Comparison of ENCODE assay signal across 8 mouse cellular contexts in genomic region chr14:73237848-73238321, GRCm38 (mm10). TPM values are rescaled to one million over a fixed set of nuclear protein-coding genes. Genes with fewer than 3 reads are reported as not detected.
DNase-seq lines count a peak whose midpoint lies in the region; ATAC-seq and TF ChIP-seq lines count a peak whose summit lies in the region.

TSS of gene Lpar6 (plus strand) at chr14:73237895.

- no peaks in the 10 kb centered on the region for H3K27me3 ChIP-seq in heart, adult 2 months (ENCODE audit: control insufficient read depth, insufficient read depth, low read length)
- H3K27me3 ChIP-seq in neural tube, embryonic 12.5 days (replicated peaks) = no peaks in the 10 kb centered on the region

- peak; percentile 84 for ATAC-seq in neural tube, embryonic 12.5 days (ENCODE audit: low FRiP score, low read depth)

- under 1% methylated on average over 19 of the region's 19 CpGs for WGBS in heart, adult 2 months
- under 1% methylated on average over 19 of the region's 19 CpGs for WGBS in neural tube, embryonic 12.5 days

- intact Hi-C loops in heart, adult 2 months (cut with DNase I) = loop anchor here (2.0 to 5.0 kb wide), 5 partner anchors 15 to 95 kb away; partner anchors contain the start of gene Rb1

- peak within 1 kb of the TSS; percentile 60 for H3K4me2 ChIP-seq in neural tube, embryonic 12.5 days (replicated peaks)

- H3K27ac ChIP-seq in heart, adult 2 months = peak within 1 kb of the TSS; percentile 89
- peak within 1 kb of the TSS; percentile 81 for H3K27ac ChIP-seq in neural tube, embryonic 12.5 days

- H3K4me1 ChIP-seq in heart, adult 2 months (ENCODE audit: control insufficient read depth, insufficient read depth, low read length) = peaks cover 10% of the 10 kb centered on the region
- peaks cover 17% of the 10 kb centered on the region for H3K4me1 ChIP-seq in neural tube, embryonic 12.5 days

- DNase-seq in right cerebral cortex, postnatal 10 days (ENCODE audit: low spot score in 2 of 2) = peak; percentile 36 to 38
- DNase-seq in right cerebral cortex, postnatal 36 days (ENCODE audit: low spot score in 2 of 2) = no peak
- DNase-seq in embryo, embryonic 10 days (ENCODE audit: low spot score) = peak; percentile 84
- DNase-seq in heart, adult 2 months = peak; percentile 76 to 80
- peak; percentile 65 for DNase-seq in kidney, adult 11 months
- DNase-seq in lung, adult 18-20 months = peak; percentile 53 to 69
- DNase-seq in thymus, postnatal 36 days = peak; percentile 57 to 60

- peak within 1 kb of the TSS; percentile 62 for H3K4me3 ChIP-seq in heart, adult 2 months
- peak within 1 kb of the TSS; percentile 50 for H3K4me3 ChIP-seq in neural tube, embryonic 12.5 days

- TF ChIP-seq POLR2A in heart, adult 2 months (IDR thresholded peaks at IDR 0.05; ENCODE audit: insufficient read depth, low read depth, low read length) = peak; percentile 99

- no peaks in the 10 kb centered on the region for H3K9me3 ChIP-seq in neural tube, embryonic 12.5 days

- no peaks in the 10 kb centered on the region for H3K79me2 ChIP-seq in heart, adult 2 months (replicated peaks; ENCODE audit: control insufficient read depth, insufficient read depth, low read length)

- peaks cover 9% of the 10 kb centered on the region for H3K36me3 ChIP-seq in heart, adult 2 months (ENCODE audit: control insufficient read depth, insufficient read depth, low read length)
- peaks cover 4% of the 10 kb centered on the region for H3K36me3 ChIP-seq in neural tube, embryonic 12.5 days

- peak; percentile 79 for TF ChIP-seq EP300 in heart, adult 2 months (IDR thresholded peaks at IDR 0.05; ENCODE audit: insufficient read depth, low read depth, low read length)

- peak; percentile 38 for TF ChIP-seq CTCF in heart, adult 2 months (IDR thresholded peaks at IDR 0.05)

- peak within 1 kb of the TSS; percentile 70 for H3K9ac ChIP-seq in heart, adult 2 months (ENCODE audit: low read depth, low read length)
- peak within 1 kb of the TSS; percentile 64 for H3K9ac ChIP-seq in neural tube, embryonic 12.5 days

RNA-seq across cellular contexts. Expression of gene Lpar6, which starts in this region (rescaled TPM):
- total RNA-seq in heart, adult 2 months (2021) = 1 to 10 TPM; 1.5 to 2.3 TPM
- polyA plus RNA-seq in heart, adult 2 months (2012; rRNA removed) = 2.3 and 5.2 TPM in 2 replicates
- 13.3 and 14.0 TPM in 2 replicates for polyA plus RNA-seq in neural tube, embryonic 12.5 days (2016; fragmentation: Nextera tagmentation; extraction: Ambion mirVana)

Comparison
In these comparisons a context has a peak if more than half of its experiments do, and no peak if none do; other contexts are left out.
1. DNase-seq: peak in right cerebral cortex, postnatal 10 days (2 of 2), embryo, embryonic 10 days (single experiment), heart, adult 2 months (2 of 2), kidney, adult 11 months (single experiment), lung, adult 18-20 months (2 of 2) and thymus, postnatal 36 days (2 of 2); none in right cerebral cortex, postnatal 36 days (0 of 2).